Mouse (Mus musculus) spleen, adult 2 months (tissue): Measurements from ENCODE around the gene Dll1. TPM values are rescaled to one million over a fixed set of nuclear protein-coding genes. Genes with fewer than 3 reads are reported as not detected.

ENCODE experiments used
- DNase-seq, 2 experiments: peaks; one replicate each; pipeline versions ENCODE4 v3.0.0 to v3.0.0-alpha.2; 2012 to 2021; ENCODE audit warnings: low spot score in 2 of 2, low read depth in 1 of 2
- H3K27ac ChIP-seq: fragments of 200-500 bp; 2 replicates; pipeline ENCODE4 v1.5.1; 2012; ENCODE audit warnings: low read length, inconsistent platforms; ENCODE audit not compliant: insufficient read depth
- H3K27me3 ChIP-seq: fragments of 200-500 bp; 2 replicates; pipeline ENCODE4 v1.6.1; 2012; ENCODE audit warnings: mild to moderate bottlenecking, moderate library complexity, low read length, inconsistent platforms; ENCODE audit not compliant: control insufficient read depth, insufficient read depth
- H3K36me3 ChIP-seq: fragments of 200-500 bp; 2 replicates; pipeline ENCODE4 v1.6.1; 2012; ENCODE audit warnings: mild to moderate bottlenecking, low read length, inconsistent platforms; ENCODE audit not compliant: control insufficient read depth, insufficient read depth
- H3K4me1 ChIP-seq: fragments of 200-500 bp; 2 replicates; pipeline ENCODE4 v1.6.1; 2011; ENCODE audit warnings: inconsistent platforms; ENCODE audit not compliant: control insufficient read depth, insufficient read depth, insufficient read length
- H3K4me3 ChIP-seq: fragments of 200-500 bp; 2 replicates; pipeline ENCODE4 v1.5.1; 2011; ENCODE audit warnings: mild to moderate bottlenecking, inconsistent platforms; ENCODE audit not compliant: insufficient read depth, insufficient read length; ENCODE audit errors: extremely low read depth
- CTCF ChIP-seq: fragments of 200-500 bp; IDR thresholded peaks from 2 replicates; pipeline ENCODE4 v1.5.1; 2011; ENCODE audit warnings: mild to moderate bottlenecking, inconsistent platforms; ENCODE audit not compliant: insufficient read depth, insufficient read length, insufficient replicate concordance; ENCODE audit errors: extremely low read depth
- POLR2A ChIP-seq: fragments of 200-500 bp; IDR thresholded peaks from 2 replicates; pipeline ENCODE4 v1.6.1; 2011; ENCODE audit warnings: low read depth, low read length, inconsistent platforms
- WGBS: fragments of 180-500 bp; shearing (Covaris S2); methylation state at CpG from one replicate; pipeline ENCODE4 v1.1.7; 2018; 5-methylcytosine and 5-hydroxymethylcytosine counted together
- polyA plus RNA-seq: library from polyadenylated mRNA; depleted of rRNA; stranded (reverse); fragments of >200 nt; gene quantifications from 2 replicates; pipeline ENCODE4 v1.2.3, GENCODE M21; 2012

Dll1 gene
- polyA plus RNA-seq, 1 experiment, result 49.3 TPM

- Histone ChIP-seq H3K27ac (no peak overlapping the region), H3K4me1 (no peaks in the 10 kb centered on the region), H3K27me3 (no peaks in the 10 kb centered on the region), H3K4me3 (no peak overlapping the region), H3K36me3 (peaks cover 59% of the 10 kb centered on the region)
- 92% methylated on average over 8 of the region's 8 CpGs for WGBS
- DNase-seq, result no peak
- TF ChIP-seq POLR2A (no peak), CTCF (no peak)
Observed at GRCm38 (mm10) chr17:15419534-15419933, 42.9 kb upstream of the Dll1 start.

- Histone ChIP-seq H3K27ac (no peak overlapping the region), H3K4me1 (no peaks in the 10 kb centered on the region), H3K36me3 (peaks cover 52% of the 10 kb centered on the region), H3K4me3 (no peak overlapping the region), H3K27me3 (no peaks in the 10 kb centered on the region)
- WGBS, result 91% methylated on average over 12 of the region's 12 CpGs
- TF ChIP-seq CTCF (no peak), POLR2A (no peak)
- DNase-seq, result no peak
Observed at GRCm38 (mm10) chr17:15416596-15417215, 40.0 kb upstream of the Dll1 start.

- no peak for DNase-seq
- 100% methylated on average over 1 of the region's 1 CpGs for WGBS
- H3K27me3 ChIP-seq, result no peaks in the 10 kb centered on the region
- no peak overlapping the region for H3K4me3 ChIP-seq
- no peak overlapping the region for H3K27ac ChIP-seq
- peaks cover 44% of the 10 kb centered on the region for H3K36me3 ChIP-seq
- H3K4me1 ChIP-seq, result no peaks in the 10 kb centered on the region
- no peak for TF ChIP-seq POLR2A
- no peak for TF ChIP-seq CTCF
Observed at GRCm38 (mm10) chr17:15410861-15411260, 34.2 kb upstream of the Dll1 start.

GRCm38 (mm10) chr17:15409261-15409660 is 32.6 kb upstream of the Dll1 start:
- Histone ChIP-seq H3K27me3 (no peaks in the 10 kb centered on the region), H3K27ac (no peak overlapping the region), H3K4me1 (no peaks in the 10 kb centered on the region), H3K4me3 (no peak overlapping the region), H3K36me3 (peaks cover 37% of the 10 kb centered on the region)
- DNase-seq, result no peak
- 93% methylated on average over 10 of the region's 10 CpGs for WGBS
- TF ChIP-seq POLR2A, result no peak
- no peak for TF ChIP-seq CTCF

GRCm38 (mm10) chr17:15406576-15406975 is 29.9 kb upstream of the Dll1 start:
- Histone ChIP-seq H3K36me3 (peaks cover 51% of the 10 kb centered on the region), H3K4me1 (no peaks in the 10 kb centered on the region), H3K4me3 (no peak overlapping the region), H3K27me3 (no peaks in the 10 kb centered on the region), H3K27ac (no peak overlapping the region)
- TF ChIP-seq CTCF, result no peak
- no peak for TF ChIP-seq POLR2A
- DNase-seq, result no peak
- 90% methylated on average over 2 of the region's 2 CpGs for WGBS

GRCm38 (mm10) chr17:15401716-15402115 is 25.0 kb upstream of the Dll1 start:
- no peak overlapping the region for H3K27ac ChIP-seq
- 97% methylated on average over 17 of the region's 17 CpGs for WGBS
- no peak for DNase-seq
- peaks cover 25% of the 10 kb centered on the region for H3K36me3 ChIP-seq
- TF ChIP-seq CTCF (no peak), POLR2A (no peak)
- no peaks in the 10 kb centered on the region for H3K27me3 ChIP-seq
- H3K4me1 ChIP-seq, result 0 out of 2 replicates have a peak, but pooled peaks cover under 1% of the 10 kb centered on the region
- H3K4me3 ChIP-seq, result no peak overlapping the region

GRCm38 (mm10) chr17:15395997-15396675 is 19.5 kb upstream of the Dll1 start, which contains the start of gene Fam120b:
TSS of gene Fam120b (plus strand) at chr17:15396202.
- H3K27ac ChIP-seq, result peak within 1 kb of the TSS; percentile 74
- DNase-seq, result peak; percentile 85 to 92
- TF ChIP-seq CTCF (no peak), POLR2A (peak; percentile 76; the same call in 1 of the 2 replicates)
- peak within 1 kb of the TSS; percentile 77 for H3K4me3 ChIP-seq
- H3K4me1 ChIP-seq, result peaks cover 7% of the 10 kb centered on the region; the same call in 1 of the 2 replicates
- WGBS, result 2% methylated on average over 31 of the region's 31 CpGs
- no peaks in the 10 kb centered on the region for H3K36me3 ChIP-seq
- 0 out of 2 replicates have a peak, but pooled peaks cover 2% of the 10 kb centered on the region for H3K27me3 ChIP-seq
